Mouse (Mus musculus) olfactory bulb, adult 2 months (tissue): ENCODE measurements around the gene Ddx5. TPM values are rescaled to one million over a fixed set of nuclear protein-coding genes. Genes with fewer than 3 reads are reported as not detected.
A peak's percentile ranks its signal among the peaks of the same experiment; 100 is the strongest.
"Not testable (repeated sequence)": the region's sequence is repeated elsewhere in the genome, so short reads cannot be mapped to it uniquely, and the experiment has no call there.

Source experiments
- H3K27ac ChIP-seq: fragments of 200-500 bp; 2 replicates; pipeline ENCODE4 v1.5.1; 2012; ENCODE audit warnings: low read depth, low read length; ENCODE audit not compliant: insufficient read depth
- H3K4me1 ChIP-seq: fragments of 200-500 bp; 2 replicates; pipeline ENCODE4 v1.6.1; 2012; ENCODE audit warnings: low read length; ENCODE audit not compliant: control insufficient read depth, insufficient read depth
- H3K4me3 ChIP-seq: fragments of 200-500 bp; 2 replicates; pipeline ENCODE4 v1.5.1; 2012; ENCODE audit warnings: mild to moderate bottlenecking, low read depth, low read length, moderate library complexity; ENCODE audit not compliant: insufficient read depth
- CTCF ChIP-seq: fragments of 200-500 bp; IDR thresholded peaks from 2 replicates; pipeline ENCODE4 v1.5.1; 2012; ENCODE audit warnings: low read depth, mild to moderate bottlenecking, low read length, moderate library complexity; ENCODE audit not compliant: insufficient read depth
- POLR2A ChIP-seq: fragments of 200-500 bp; IDR thresholded peaks from 2 replicates; pipeline ENCODE4 v1.6.1; 2012; ENCODE audit warnings: mild to moderate bottlenecking, low read depth, low read length, moderate library complexity; ENCODE audit not compliant: insufficient read depth
- WGBS: fragments of 180-500 bp; shearing (Covaris S2); methylation state at CpG from one replicate; pipeline ENCODE4 v1.1.7; 2018; 5-methylcytosine and 5-hydroxymethylcytosine counted together
- polyA plus RNA-seq: library from polyadenylated mRNA; stranded (reverse); fragments of >200 nt; gene quantifications from 2 replicates; pipeline ENCODE4 v1.2.4, GENCODE M21; 2012; ENCODE audit warnings: low replicate concordance; ENCODE audit not compliant: missing spikeins, insufficient read depth, insufficient read length

Gene Ddx5
- polyA plus RNA-seq, 1 experiment, result 983 TPM

DNA sequence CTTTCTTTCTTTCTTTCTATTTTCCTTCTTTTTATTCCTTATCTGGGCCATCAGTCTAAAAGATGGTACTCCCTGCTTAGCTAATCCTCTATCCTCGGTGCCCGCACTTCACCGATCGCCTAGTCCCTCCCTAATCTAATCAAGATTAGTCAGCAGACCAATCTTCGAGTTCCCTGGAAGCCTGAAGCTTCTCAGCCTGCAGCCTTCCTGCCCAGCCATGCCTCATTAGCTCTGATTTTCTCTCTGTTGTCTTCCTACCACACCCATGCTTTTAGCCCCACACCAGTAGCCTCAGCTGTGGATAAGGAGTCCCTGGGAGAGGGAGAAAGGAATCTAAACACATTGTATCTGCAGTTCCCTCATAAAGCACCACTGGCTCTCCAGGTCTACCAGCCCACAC lies 33.4 kb downstream of the Ddx5 start:
- TF ChIP-seq CTCF (no peak), POLR2A (no peak)
- 25% methylated on average over 5 of the region's 5 CpGs for WGBS
- Histone ChIP-seq H3K4me3 (no peak overlapping the region), H3K27ac (no peak overlapping the region), H3K4me1 (no peaks in the 10 kb centered on the region)

- no peak for TF ChIP-seq POLR2A
- TF ChIP-seq CTCF, result no peak
- no peak overlapping the region for H3K4me3 ChIP-seq
- 92% methylated on average over 6 of the region's 6 CpGs for WGBS
- no peak overlapping the region for H3K27ac ChIP-seq
- no peaks in the 10 kb centered on the region for H3K4me1 ChIP-seq
These were observed 35.7 kb downstream of the Ddx5 start for GRCm38 (mm10) chr11:106753314-106753713.

GRCm38 (mm10) chr11:106752103-106752502 lies 36.9 kb downstream of the Ddx5 start:
- TF ChIP-seq CTCF, result no peak
- no peak for TF ChIP-seq POLR2A
- H3K4me1 ChIP-seq, result no peaks in the 10 kb centered on the region
- WGBS, result 86% methylated on average over 7 of the region's 7 CpGs
- H3K27ac ChIP-seq, result no peak overlapping the region
- no peak overlapping the region for H3K4me3 ChIP-seq

DNA sequence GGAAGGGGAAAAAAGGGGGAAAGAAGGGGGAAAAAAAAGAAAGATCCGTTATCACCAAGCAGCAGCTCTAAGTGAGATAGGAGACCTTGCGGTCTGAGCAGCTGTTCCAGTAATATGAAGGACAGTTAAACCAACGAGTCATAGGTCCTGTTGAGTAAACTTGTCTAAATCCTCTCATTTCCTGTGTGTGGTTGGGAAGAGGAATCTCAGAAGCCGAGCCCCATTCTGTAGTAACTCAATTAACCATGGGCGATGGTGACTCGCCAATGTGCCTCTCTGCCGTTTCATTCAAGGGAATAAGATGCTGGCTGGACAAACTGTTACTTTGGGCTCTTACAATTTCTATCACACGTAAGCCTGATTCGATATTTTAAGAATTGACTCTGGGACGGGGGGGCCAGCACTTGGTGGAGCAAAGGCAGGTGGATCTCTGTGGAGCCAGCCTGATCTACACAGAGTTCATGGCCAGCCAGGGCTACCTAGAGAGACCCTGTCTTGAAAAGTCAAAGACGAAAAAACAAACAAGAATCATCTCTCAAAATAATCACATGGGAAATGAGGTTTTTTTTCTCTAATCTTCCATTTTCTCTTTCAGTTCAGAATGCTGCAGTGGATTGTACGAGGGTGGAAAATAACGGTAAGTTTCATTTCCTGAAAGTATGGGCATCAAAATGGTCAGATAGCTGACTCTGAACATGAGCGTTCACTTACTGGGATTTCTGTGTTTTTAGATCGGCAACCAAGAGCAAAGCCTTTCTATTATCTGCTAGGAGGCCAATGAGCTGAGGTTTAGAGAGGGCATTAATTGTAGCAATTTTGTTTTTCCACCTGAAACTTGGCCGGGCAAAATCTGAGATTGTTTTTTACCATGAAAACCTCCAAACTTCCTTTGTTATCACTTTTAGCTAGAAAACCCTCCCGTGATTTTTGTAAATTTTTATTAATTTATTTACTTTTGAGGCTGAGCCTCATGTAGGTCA lies 37.7 kb downstream of the Ddx5 start, which contains the start of gene Milr1:
Milr1 (plus strand) TSS at position 188 of the 980 bp plus-strand sequence.
- Histone ChIP-seq H3K4me1 (no peaks in the 10 kb centered on the region), H3K4me3 (no peak within 1 kb of the TSS; the same call in 1 of the 2 replicates), H3K27ac (no peak within 1 kb of the TSS)
- TF ChIP-seq POLR2A (no peak), CTCF (no peak)
- WGBS, result 89% methylated on average over 17 of the region's 17 CpGs

- Histone ChIP-seq H3K27ac (no peak within 1 kb of the TSS), H3K4me3 (no peak within 1 kb of the TSS; the same call in 1 of the 2 replicates), H3K4me1 (no peaks in the 10 kb centered on the region)
- 79% methylated on average over 13 of the region's 13 CpGs for WGBS
- TF ChIP-seq CTCF, result no peak
- no peak for TF ChIP-seq POLR2A
These were observed 38.7 kb downstream of the Ddx5 start, which contains the start of gene Pecam1 for GRCm38 (mm10) chr11:106750121-106750751. Gene Pecam1, minus strand, starts transcription at chr11:106750628.

DNA sequence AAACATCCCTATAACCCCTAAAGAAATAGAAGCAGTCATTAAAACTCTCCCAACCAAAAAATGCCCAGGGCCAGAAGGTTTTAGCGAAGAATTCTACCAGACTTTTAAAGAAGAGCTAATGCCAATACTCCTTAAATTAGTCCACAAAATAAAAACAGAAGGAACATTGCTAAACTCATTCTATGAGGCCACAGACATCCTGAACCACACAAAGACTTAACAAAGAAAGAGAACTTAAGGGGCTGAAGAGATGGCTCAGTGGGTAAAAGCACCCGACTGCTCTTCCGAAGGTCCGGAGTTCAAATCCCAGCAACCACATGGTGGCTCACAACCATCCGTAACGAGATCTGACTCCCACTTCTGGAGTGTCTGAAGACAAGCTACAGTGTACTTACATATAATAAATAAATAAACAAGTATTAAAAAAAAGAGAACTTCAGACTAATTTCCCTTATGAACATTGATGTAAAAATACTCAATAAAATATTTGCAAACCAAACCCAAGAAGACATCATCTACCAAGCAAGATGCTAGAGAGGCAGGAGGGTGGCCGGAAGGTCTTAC lies 39.3 kb downstream of the Ddx5 start:
- not testable (repeated sequence) for H3K4me1 ChIP-seq, H3K4me3 ChIP-seq, H3K27ac ChIP-seq
- 95% methylated on average over 7 of the region's 7 CpGs for WGBS

DNA sequence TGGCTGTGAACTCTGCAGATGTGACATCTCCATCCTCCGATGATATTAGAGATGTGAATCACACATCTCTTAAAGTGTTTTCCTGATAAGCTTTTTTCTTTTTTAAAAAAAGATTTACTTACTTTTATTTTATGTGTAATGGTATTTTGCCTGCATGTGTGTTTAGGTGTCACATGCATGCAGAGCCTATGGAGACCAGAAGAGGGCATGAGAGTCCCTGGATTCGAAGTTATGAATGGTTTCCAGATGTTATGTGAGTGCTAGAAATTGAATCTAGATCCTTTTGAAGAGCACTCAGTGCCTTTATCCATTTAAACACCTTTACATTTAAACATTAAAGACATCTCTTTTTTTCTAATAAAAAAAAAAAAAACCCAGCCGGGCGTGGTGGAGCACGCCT lies 44.0 kb downstream of the Ddx5 start:
- no peak overlapping the region for H3K27ac ChIP-seq
- no peak for TF ChIP-seq CTCF
- no peak for TF ChIP-seq POLR2A
- H3K4me3 ChIP-seq, result no peak overlapping the region
- WGBS, result 91% methylated on average over 5 of the region's 5 CpGs
- H3K4me1 ChIP-seq, result peaks cover 6% of the 10 kb centered on the region

DNA sequence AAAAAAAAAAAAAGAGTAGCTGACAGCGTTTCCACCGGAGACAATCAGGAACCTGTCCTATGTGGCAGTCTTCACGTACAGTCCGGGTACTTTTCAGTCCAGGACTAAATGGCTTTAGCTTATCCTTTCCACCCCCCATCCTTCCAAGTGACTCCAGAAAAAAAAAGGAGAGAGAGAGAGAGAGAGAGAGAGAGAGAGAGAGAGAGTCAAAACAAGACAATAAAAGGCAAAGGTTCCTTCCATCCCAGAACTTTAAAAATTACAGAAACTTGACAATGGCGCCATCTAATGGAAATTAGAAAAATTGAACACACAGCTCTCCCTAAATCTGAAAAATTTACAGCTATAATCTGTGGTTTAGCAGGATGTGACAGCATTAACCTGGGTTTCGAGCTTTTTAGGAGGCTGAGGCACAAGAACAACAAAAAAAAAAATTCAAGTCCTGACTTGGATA lies 46.6 kb downstream of the Ddx5 start:
- TF ChIP-seq CTCF, result no peak
- TF ChIP-seq POLR2A, result no peak
- Histone ChIP-seq H3K4me1 (peaks cover 16% of the 10 kb centered on the region), H3K27ac (no peak overlapping the region; the same call in 1 of the 2 replicates), H3K4me3 (no peak overlapping the region)
- 31% methylated on average over 6 of the region's 6 CpGs for WGBS

GRCm38 (mm10) chr11:106741826-106742225 lies 47.2 kb downstream of the Ddx5 start:
- Histone ChIP-seq H3K27ac (peak overlapping the region; percentile 30), H3K4me3 (no peak overlapping the region), H3K4me1 (peaks cover 21% of the 10 kb centered on the region)
- TF ChIP-seq CTCF (no peak), POLR2A (no peak)
- WGBS, result 90% methylated on average over 3 of the region's 3 CpGs
